Mouse (Mus musculus) MEL (cell line): Measurements from ENCODE around the gene Pigb. TPM values are rescaled to one million over a fixed set of nuclear protein-coding genes. Genes with fewer than 3 reads are reported as not detected.

Experiments
- DNase-seq: peaks from one replicate; pipeline ENCODE4 v3.0.0; 2011; ENCODE audit warnings: low read depth, low spot score
- H3K27ac ChIP-seq: 2 replicates; pipeline ENCODE4 v1.5.1; 2012; ENCODE audit warnings: low read depth, mild to moderate bottlenecking, control low read depth, low read length, moderate library complexity; ENCODE audit not compliant: control insufficient read depth
- H3K27me3 ChIP-seq, 2 experiments: fragments of 150-350 bp in 1 of 2; sonication (generic) in 1 of 2; 2 replicates each; pipeline ENCODE4 v1.6.1; 2012; ENCODE audit warnings: low read length in 2 of 2, mild to moderate bottlenecking in 2 of 2, improper control_type of control experiment in 1 of 2, moderate library complexity in 1 of 2; ENCODE audit not compliant: insufficient read depth in 2 of 2, control insufficient read depth in 1 of 2
- H3K36me3 ChIP-seq, 2 experiments: 2 replicates each; pipeline ENCODE4 v1.6.1; 2012 to 2014; ENCODE audit warnings: low read length in 2 of 2, improper control_type of control experiment in 1 of 2, inconsistent platforms in 1 of 2, mild to moderate bottlenecking in 1 of 2; ENCODE audit not compliant: insufficient read depth in 2 of 2, control insufficient read depth in 1 of 2
- H3K4me1 ChIP-seq, 2 experiments: fragments of 150-350 bp in 1 of 2; sonication (generic) in 1 of 2; 2 replicates each; pipeline ENCODE4 v1.6.1; 2012; ENCODE audit warnings: low read length in 2 of 2, improper control_type of control experiment in 1 of 2, mild to moderate bottlenecking in 1 of 2; ENCODE audit not compliant: insufficient read depth in 2 of 2, control insufficient read depth in 1 of 2
- H3K4me3 ChIP-seq, 2 experiments: fragments of 150-350 bp in 1 of 2; sonication (generic) in 1 of 2; 2 replicates each; pipeline ENCODE4 v1.5.1; 2012; ENCODE audit warnings: low read depth in 2 of 2, low read length in 2 of 2, mild to moderate bottlenecking in 2 of 2, moderate library complexity in 2 of 2, control low read depth in 1 of 2, improper control_type of control experiment in 1 of 2; ENCODE audit not compliant: control insufficient read depth in 1 of 2, insufficient read depth in 1 of 2
- H3K79me2 ChIP-seq: 2 replicates; pipeline ENCODE4 v1.6.1; 2012; ENCODE audit warnings: mild to moderate bottlenecking, low read length, moderate library complexity; ENCODE audit not compliant: control insufficient read depth, poor library complexity, insufficient read depth
- H3K9ac ChIP-seq: 2 replicates; pipeline ENCODE4 v1.6.1; 2012; ENCODE audit warnings: low read depth, mild to moderate bottlenecking, control low read depth, low read length, moderate library complexity; ENCODE audit not compliant: control insufficient read depth, poor library complexity, severe bottlenecking
- H3K9me3 ChIP-seq: fragments of 150-350 bp; sonication (generic); replicated peaks from 2 replicates; pipeline ENCODE4 v1.6.1; 2012; ENCODE audit warnings: mild to moderate bottlenecking, low read length, improper control_type of control experiment, moderate library complexity; ENCODE audit not compliant: insufficient read depth
- CHD2 ChIP-seq: IDR thresholded peaks from 2 replicates; pipeline ENCODE4 v1.6.1; 2011; ENCODE audit warnings: low read length, improper control_type of control experiment
- E2F4 ChIP-seq: IDR thresholded peaks from 2 replicates; pipeline ENCODE4 v1.6.1; 2011; ENCODE audit warnings: low read depth, low read length, improper control_type of control experiment, borderline replicate concordance
- ETS1 ChIP-seq: IDR thresholded peaks from 2 replicates; pipeline ENCODE4 v1.6.1; 2012; ENCODE audit warnings: low read depth, mild to moderate bottlenecking, inconsistent platforms, low read length, improper control_type of control experiment, moderate library complexity
- GABPA ChIP-seq: IDR thresholded peaks from 2 replicates; pipeline ENCODE4 v1.6.1; 2012; ENCODE audit warnings: low read depth, mild to moderate bottlenecking, inconsistent platforms, low read length, improper control_type of control experiment, moderate library complexity
- GATA1 ChIP-seq: IDR thresholded peaks from 2 replicates; pipeline ENCODE4 v1.6.1; 2011; ENCODE audit warnings: low read depth, low read length, improper control_type of control experiment
- JUND ChIP-seq: IDR thresholded peaks from 2 replicates; pipeline ENCODE4 v1.6.1; 2011; ENCODE audit warnings: low read depth, mild to moderate bottlenecking, improper control_type of control experiment, low read length
- MAX ChIP-seq: IDR thresholded peaks from 2 replicates; pipeline ENCODE4 v1.6.1; 2011; ENCODE audit warnings: low read length, improper control_type of control experiment
- MEF2A ChIP-seq: IDR thresholded peaks from 2 replicates; pipeline ENCODE4 v1.6.1; 2014; ENCODE audit warnings: low read depth, mild to moderate bottlenecking, inconsistent platforms, low read length, improper control_type of control experiment; ENCODE audit not compliant: poor library complexity, insufficient replicate concordance, severe bottlenecking; ENCODE audit errors: extremely low read depth
- MYB ChIP-seq: IDR thresholded peaks from 2 replicates; pipeline ENCODE4 v1.6.1; 2011; ENCODE audit warnings: mild to moderate bottlenecking, low read depth, low read length, improper control_type of control experiment
- NELFE ChIP-seq: IDR thresholded peaks from 2 replicates; pipeline ENCODE4 v1.6.1; 2011; ENCODE audit warnings: low read depth, low read length, improper control_type of control experiment
- POLR2A ChIP-seq, 2 experiments: IDR thresholded peaks; 2 replicates each; pipeline ENCODE4 v1.6.1; 2011 to 2012; ENCODE audit warnings: low read length in 2 of 2, mild to moderate bottlenecking in 2 of 2, control low read depth in 1 of 2, improper control_type of control experiment in 1 of 2, low read depth in 1 of 2, moderate library complexity in 1 of 2; ENCODE audit not compliant: control insufficient read depth in 1 of 2, insufficient read depth in 1 of 2, poor library complexity in 1 of 2
- RAD21 ChIP-seq: IDR thresholded peaks from 2 replicates; pipeline ENCODE4 v1.6.1; 2011; ENCODE audit warnings: mild to moderate bottlenecking, low read depth, low read length, improper control_type of control experiment
- SIN3A ChIP-seq: IDR thresholded peaks from 2 replicates; pipeline ENCODE4 v1.6.1; 2012; ENCODE audit warnings: low read length, improper control_type of control experiment, inconsistent platforms
- SMC3 ChIP-seq: IDR thresholded peaks from 2 replicates; pipeline ENCODE4 v1.6.1; 2011; ENCODE audit warnings: low read depth, low read length, improper control_type of control experiment
- TCF12 ChIP-seq: IDR thresholded peaks from 2 replicates; pipeline ENCODE4 v1.6.1; 2014; ENCODE audit warnings: low read depth, mild to moderate bottlenecking, inconsistent platforms, low read length, improper control_type of control experiment, moderate library complexity
- USF1 ChIP-seq: IDR thresholded peaks from 2 replicates; pipeline ENCODE4 v1.6.1; 2014; ENCODE audit warnings: low read depth, mild to moderate bottlenecking, inconsistent platforms, low read length, improper control_type of control experiment, moderate library complexity
- ZMIZ1 ChIP-seq: IDR thresholded peaks from 2 replicates; pipeline ENCODE4 v1.6.1; 2012; ENCODE audit warnings: low read depth, mild to moderate bottlenecking, inconsistent platforms, low read length, improper control_type of control experiment, moderate library complexity
- ZNF384 ChIP-seq: IDR thresholded peaks from 2 replicates; pipeline ENCODE4 v1.6.1; 2012; ENCODE audit warnings: low read depth, mild to moderate bottlenecking, inconsistent platforms, low read length, improper control_type of control experiment
- polyA plus RNA-seq, 2 experiments: library from polyadenylated mRNA; stranded (reverse) in 1 of 2; unstranded in 1 of 2; fragments of >175 nt in 1 of 2; fragments of >200 nt in 1 of 2; gene quantifications; 2 replicates each; pipeline versions ENCODE4 v1.2.1 to v1.2.4; 2012; ENCODE audit warnings: low replicate concordance in 2 of 2, low read depth in 1 of 2; ENCODE audit not compliant: insufficient read length in 2 of 2, insufficient read depth in 1 of 2, missing spikeins in 1 of 2
- total RNA-seq: library from RNA; depleted of rRNA; stranded (reverse); fragments of 300-350 nt; gene quantifications from 2 replicates; pipeline ENCODE4 v1.2.3, GENCODE M21; 2012

The Pigb gene
- total and polyA plus RNA-seq, 3 experiments: 3.7 to 12.0 TPM; not detected in 1

DNA sequence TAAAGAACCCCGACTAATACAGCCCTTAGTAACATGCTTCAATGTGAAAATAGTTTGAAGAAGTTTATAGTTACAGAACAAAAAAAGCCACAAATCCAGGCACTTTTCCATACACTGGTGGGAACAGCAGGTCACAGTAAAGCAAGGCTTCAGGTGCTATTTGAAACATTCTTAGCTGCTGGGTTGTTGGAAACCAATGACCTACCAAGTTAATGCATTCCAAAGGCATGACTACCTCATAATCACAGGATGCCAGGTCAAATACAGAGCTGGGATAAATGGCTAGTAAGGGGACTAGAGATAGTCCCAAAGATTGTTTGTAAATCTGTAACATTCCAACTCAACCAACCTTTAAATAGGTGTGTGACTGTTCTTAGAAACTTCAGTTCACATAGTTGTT, 64.9 kb downstream of the Pigb start:
- Histone ChIP-seq H3K27me3 (no peaks in the 10 kb centered on the region), H3K79me2 (no peaks in the 10 kb centered on the region)
- TF ChIP-seq E2F4 (no peak), SMC3 (no peak), POLR2A (IDR thresholded peaks at IDR 0.05; ENCODE audit: control insufficient read depth in 1 of 2, insufficient read depth in 1 of 2, low read depth in 1 of 2, low read length in 2 of 2, poor library complexity in 1 of 2) (no peak), RAD21 (no peak), ZMIZ1 (no peak), MYB (no peak), ETS1 (no peak), USF1 (no peak), GATA1 (no peak), ZNF384 (no peak), MAX (no peak), GABPA (no peak), NELFE (no peak), SIN3A (no peak), TCF12 (no peak), JUND (no peak), MEF2A (no peak)
- TF ChIP-seq, all 39 proteins: peak for 0
- Histone ChIP-seq H3K27ac (no peak overlapping the region), H3K4me3 (no peak overlapping the region), H3K36me3 (no peaks in the 10 kb centered on the region), H3K9ac (no peak overlapping the region), H3K9me3 (no peaks in the 10 kb centered on the region), H3K4me1 (no peaks in the 10 kb centered on the region)
- no peak for DNase-seq

DNA sequence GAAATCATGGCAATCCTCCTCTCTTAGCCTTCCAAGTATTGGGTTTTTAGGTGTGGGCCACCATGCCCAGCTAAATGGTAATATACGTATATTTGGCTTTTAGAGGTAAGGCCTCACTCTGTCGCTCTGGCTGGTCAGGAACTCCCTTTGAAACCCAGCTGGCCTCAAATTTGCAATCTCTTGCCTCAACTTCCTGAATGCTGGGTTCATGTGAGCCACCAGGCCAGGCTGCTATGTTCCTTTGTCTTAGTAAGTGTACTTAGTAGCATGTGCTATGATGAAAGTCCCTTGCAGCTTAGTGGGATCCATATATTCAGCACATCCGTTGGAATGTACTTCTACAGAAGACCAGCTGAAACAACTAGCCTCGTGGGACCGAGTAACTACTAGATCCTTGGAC, 65.4 kb downstream of the Pigb start:
- Histone ChIP-seq H3K9me3 (no peaks in the 10 kb centered on the region), H3K4me3 (no peak overlapping the region), H3K4me1 (no peaks in the 10 kb centered on the region), H3K36me3 (no peaks in the 10 kb centered on the region), H3K79me2 (no peaks in the 10 kb centered on the region), H3K27ac (no peak overlapping the region), H3K9ac (no peak overlapping the region), H3K27me3 (no peaks in the 10 kb centered on the region)
- no peak for TF ChIP-seq USF1
- TF ChIP-seq CHD2: no peak
- no peak for DNase-seq
